Mouse (Mus musculus) limb, embryonic 14.5 days (tissue): Measurements from ENCODE around the gene Slc11a2. TPM values are rescaled to one million over a fixed set of nuclear protein-coding genes. Genes with fewer than 3 reads are reported as not detected.
"Not testable (repeated sequence)": the region's sequence is repeated elsewhere in the genome, so short reads cannot be mapped to it uniquely, and the experiment has no call there.

ENCODE experiments used
- ATAC-seq: fragments of 200-750 bp; cut with Nextera tagmentation; 2 replicates; pipeline ENCODE4 v1.8.0; 2017; ENCODE audit warnings: low read depth, moderate number of reproducible peaks, moderate TSS enrichment; ENCODE audit not compliant: low FRiP score
- DNase-seq: peaks from one replicate; pipeline ENCODE4 v3.0.0-alpha.2; 2015; ENCODE audit warnings: low spot score
- H3K27ac ChIP-seq: fragments of 300-500 bp; sonication (generic); replicated peaks from 2 replicates; pipeline ENCODE4 v1.5.1; 2014; ENCODE audit warnings: low read depth, mild to moderate bottlenecking, low read length, moderate library complexity, mixed read lengths
- H3K27me3 ChIP-seq: fragments of 300-500 bp; sonication (generic); 2 replicates; pipeline ENCODE4 v1.6.1; 2014; ENCODE audit warnings: low read length, mixed read lengths; ENCODE audit not compliant: control insufficient read depth, insufficient read depth
- H3K36me3 ChIP-seq: fragments of 300-500 bp; sonication (generic); 2 replicates; pipeline ENCODE4 v1.6.1; 2014; ENCODE audit warnings: mild to moderate bottlenecking, low read length, moderate library complexity, mixed read lengths; ENCODE audit not compliant: control insufficient read depth, insufficient read depth
- H3K4me1 ChIP-seq: fragments of 300-500 bp; sonication (generic); 2 replicates; pipeline ENCODE4 v1.6.1; 2014; ENCODE audit warnings: antibody characterized with exemption, low read length, mixed read lengths; ENCODE audit not compliant: control insufficient read depth, insufficient read depth
- H3K4me2 ChIP-seq: fragments of 300-500 bp; sonication (generic); replicated peaks from 2 replicates; pipeline ENCODE4 v1.6.1; 2014; ENCODE audit warnings: low read depth, mild to moderate bottlenecking, low read length, moderate library complexity; ENCODE audit not compliant: severe bottlenecking
- H3K4me3 ChIP-seq: fragments of 300-500 bp; sonication (generic); replicated peaks from 2 replicates; pipeline ENCODE4 v1.5.1; 2014; ENCODE audit warnings: low read length
- H3K9ac ChIP-seq: fragments of 300-500 bp; sonication (generic); 2 replicates; pipeline ENCODE4 v1.6.1; 2014; ENCODE audit warnings: mild to moderate bottlenecking, low read depth, low read length, moderate library complexity; ENCODE audit not compliant: severe bottlenecking
- H3K9me3 ChIP-seq: fragments of 300-500 bp; sonication (generic); 2 replicates; pipeline ENCODE4 v1.6.1; 2016; ENCODE audit warnings: low read length; ENCODE audit not compliant: control insufficient read depth
- POLR2A ChIP-seq: fragments of 200-500 bp; IDR thresholded peaks from 2 replicates; pipeline ENCODE4 v1.8.0; 2012; ENCODE audit warnings: inconsistent platforms, mild to moderate bottlenecking, moderate library complexity, borderline replicate concordance; ENCODE audit not compliant: insufficient read depth, insufficient read length; ENCODE audit errors: extremely low read depth
- WGBS: fragments of 180-500 bp; shearing (Covaris S2); extraction: QIAGEN DNeasy Blood & Tissue Kit; methylation state at CpG from one replicate; pipeline ENCODE4 v1.1.7; 2014; 5-methylcytosine and 5-hydroxymethylcytosine counted together
- polyA plus RNA-seq, 2 experiments: library from polyadenylated mRNA; depleted of rRNA in 1 of 2; stranded (reverse) in 1 of 2; unstranded in 1 of 2; fragments of >200 nt; fragmentation: Nextera tagmentation in 1 of 2; extraction: Ambion mirVana in 1 of 2; gene quantifications; 2 replicates each; pipeline versions ENCODE4 v1.2.1 to v1.2.3; 2012 to 2014

The Slc11a2 gene
- polyA plus RNA-seq, 2 experiments, result 20.4 to 30.3 TPM

DNA sequence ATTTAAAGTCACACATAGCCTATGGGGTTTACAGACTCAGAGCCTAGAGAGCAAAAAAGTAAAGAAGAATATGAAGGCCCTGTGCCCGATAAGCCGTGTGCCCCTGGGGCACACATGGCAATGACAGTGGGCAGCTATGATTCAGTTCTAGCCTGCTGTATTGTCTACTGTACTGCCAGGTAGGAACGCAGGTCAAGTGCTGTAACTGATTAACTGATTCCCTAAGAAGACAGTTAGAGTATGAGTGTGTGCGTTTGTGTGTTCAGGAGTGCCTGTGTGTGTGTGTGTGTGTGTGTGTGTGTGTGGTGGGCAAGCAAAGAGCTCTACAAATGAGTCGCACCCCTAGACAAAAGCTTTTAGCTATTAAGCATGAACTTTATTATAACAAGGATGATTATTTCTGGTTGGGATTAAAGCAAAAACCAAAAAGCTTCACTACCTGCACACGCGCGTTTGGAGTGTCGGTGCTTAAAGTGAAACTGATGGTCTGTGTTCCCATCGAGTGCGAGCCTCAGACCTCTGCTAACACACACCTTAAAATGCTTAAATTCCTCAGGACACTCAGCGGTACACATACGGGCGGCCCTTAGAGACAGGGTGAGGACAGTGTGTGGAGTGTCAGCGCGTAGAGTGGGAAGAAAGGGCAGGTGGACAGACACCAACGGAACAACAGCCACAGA, 37.2 kb downstream of the Slc11a2 start:
- WGBS, result 92% methylated on average over 17 of the region's 17 CpGs
- no peak for TF ChIP-seq POLR2A
- Histone ChIP-seq H3K4me1 (no peaks in the 10 kb centered on the region), H3K4me3 (no peak overlapping the region), H3K4me2 (no peak overlapping the region), H3K27ac (no peak overlapping the region), H3K36me3 (no peaks in the 10 kb centered on the region), H3K9me3 (no peaks in the 10 kb centered on the region), H3K27me3 (no peaks in the 10 kb centered on the region), H3K9ac (no peak overlapping the region)
- DNase-seq (no peak), ATAC-seq (no peak)

DNA sequence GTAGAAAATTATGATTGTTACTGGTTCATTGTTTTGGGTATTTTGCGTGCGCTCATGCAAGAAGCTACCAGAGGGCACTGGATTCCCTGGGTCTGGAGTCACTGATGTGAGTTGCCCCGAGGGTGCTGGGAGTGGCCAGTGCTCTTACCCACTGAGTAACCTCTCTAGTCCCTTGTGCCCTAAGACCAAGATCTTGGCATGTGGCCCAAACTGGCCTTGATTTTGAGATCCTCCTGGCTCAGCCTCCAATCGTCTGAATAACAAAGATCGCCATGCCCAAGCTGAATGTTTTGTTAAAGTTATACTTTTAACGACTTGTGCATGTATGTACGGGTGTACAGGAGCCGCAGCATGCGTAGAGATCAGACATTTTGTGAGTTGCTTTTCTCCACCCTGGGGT, 39.2 kb downstream of the Slc11a2 start:
- no peaks in the 10 kb centered on the region for H3K9me3 ChIP-seq
- H3K4me1 ChIP-seq, result no peaks in the 10 kb centered on the region
- no peaks in the 10 kb centered on the region for H3K36me3 ChIP-seq
- no peak for DNase-seq
- H3K4me2 ChIP-seq, result no peak overlapping the region
- no peak for TF ChIP-seq POLR2A
- H3K27me3 ChIP-seq, result no peaks in the 10 kb centered on the region
- H3K4me3 ChIP-seq, result no peak overlapping the region
- WGBS, result 89% methylated on average over 9 of the region's 9 CpGs
- no peak for ATAC-seq
- no peak overlapping the region for H3K9ac ChIP-seq
- H3K27ac ChIP-seq, result no peak overlapping the region

DNA sequence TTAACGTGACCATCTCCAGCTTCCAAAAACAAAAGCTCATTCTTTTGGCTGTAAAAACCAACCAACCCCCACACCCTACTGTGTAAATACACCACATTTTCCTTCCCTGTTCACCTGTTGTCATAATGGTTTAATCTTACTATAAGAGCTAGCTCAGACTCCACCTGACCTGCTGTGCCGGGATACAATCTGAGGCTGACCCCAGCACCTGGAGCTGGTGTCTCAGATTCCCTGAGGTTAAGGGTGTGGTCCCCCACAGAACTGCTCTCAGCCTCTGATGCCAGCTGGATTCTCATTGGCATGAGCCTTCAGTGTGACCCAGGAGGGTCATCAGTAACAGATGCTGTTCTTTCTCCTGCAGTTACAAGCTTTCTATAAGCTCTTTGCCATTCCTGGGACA, 44.8 kb downstream of the Slc11a2 start:
- Histone ChIP-seq H3K9ac (no peak overlapping the region), H3K27me3 (no peaks in the 10 kb centered on the region), H3K27ac (no peak overlapping the region), H3K4me2 (no peak overlapping the region), H3K9me3 (no peaks in the 10 kb centered on the region), H3K4me1 (no peaks in the 10 kb centered on the region), H3K4me3 (no peak overlapping the region), H3K36me3 (no peaks in the 10 kb centered on the region)
- DNase-seq, result no peak
- WGBS, result 60% methylated on average over 2 of the region's 2 CpGs
- no peak for TF ChIP-seq POLR2A
- ATAC-seq, result no peak

DNA sequence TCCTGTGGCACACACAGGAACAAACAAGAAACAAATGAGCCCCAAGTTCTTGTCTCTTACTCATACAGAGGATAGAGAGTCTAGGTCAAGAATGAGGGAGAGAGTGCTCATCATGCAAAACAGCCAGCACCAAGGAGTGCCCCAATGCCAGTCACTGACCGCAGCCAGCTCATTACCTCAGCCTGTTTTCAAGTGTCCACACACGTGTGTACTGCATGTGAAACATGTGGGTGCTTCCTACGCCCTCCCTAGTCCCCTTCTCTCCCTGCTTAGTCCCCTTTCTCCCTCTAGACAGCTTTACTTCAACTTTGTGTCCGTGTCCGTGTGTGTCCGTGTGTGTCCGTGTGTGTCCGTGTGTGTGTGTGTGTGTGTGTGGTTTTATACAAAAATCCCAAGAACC, 45.2 kb downstream of the Slc11a2 start:
- H3K4me2 ChIP-seq, result no peak overlapping the region
- H3K4me1 ChIP-seq, result no peaks in the 10 kb centered on the region
- no peaks in the 10 kb centered on the region for H3K9me3 ChIP-seq
- WGBS, result 91% methylated on average over 8 of the region's 8 CpGs
- DNase-seq (no peak), ATAC-seq (no peak)
- H3K4me3 ChIP-seq, result no peak overlapping the region
- no peaks in the 10 kb centered on the region for H3K27me3 ChIP-seq
- H3K36me3 ChIP-seq, result no peaks in the 10 kb centered on the region
- H3K27ac ChIP-seq, result no peak overlapping the region
- H3K9ac ChIP-seq, result no peak overlapping the region
- TF ChIP-seq POLR2A, result no peak

DNA sequence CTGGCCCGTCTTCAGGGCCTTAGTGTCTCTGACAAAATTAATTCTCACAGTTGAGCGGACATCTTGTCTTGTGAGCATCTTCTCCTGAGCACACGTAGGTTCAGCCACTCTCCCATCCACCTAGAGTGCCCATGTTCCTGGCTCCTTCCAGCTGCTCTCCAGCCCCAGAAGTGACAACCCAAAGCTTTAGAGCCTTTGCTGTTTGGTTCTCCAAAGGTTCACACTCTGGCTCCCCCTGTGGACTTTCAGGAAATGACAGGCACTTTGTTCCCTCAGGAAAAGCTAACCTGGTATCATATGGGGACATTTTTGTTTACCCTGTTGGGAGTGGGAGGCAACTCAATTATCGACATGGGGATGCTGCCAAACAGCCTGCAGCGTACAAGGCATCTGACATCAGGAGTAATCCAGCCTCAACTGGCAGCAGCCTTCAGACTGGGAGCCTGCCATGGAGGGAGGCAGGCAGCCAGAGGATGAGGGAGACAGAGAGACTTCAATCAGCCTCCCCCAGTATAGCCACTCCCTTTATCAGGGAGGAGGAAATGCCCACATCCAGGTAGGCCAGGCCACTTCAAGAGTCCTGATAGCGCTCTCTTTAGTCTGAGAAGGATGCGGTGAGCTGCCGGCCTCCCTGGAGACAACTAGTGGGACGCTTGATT, 46.9 kb downstream of the Slc11a2 start:
- not testable (repeated sequence) for DNase-seq, H3K4me1 ChIP-seq, H3K4me3 ChIP-seq, H3K27me3 ChIP-seq, H3K9ac ChIP-seq, H3K27ac ChIP-seq, H3K9me3 ChIP-seq, ATAC-seq, H3K4me2 ChIP-seq, H3K36me3 ChIP-seq
- 19% methylated on average over 2 of the region's 9 CpGs for WGBS
